Mouse (Mus musculus) CH12.LX (cell line): ENCODE data around the gene Pex11b. TPM values are rescaled to one million over a fixed set of nuclear protein-coding genes. Genes with fewer than 3 reads are reported as not detected.

Experiments used
- DNase-seq: peaks from one replicate; pipeline ENCODE4 v3.0.0-alpha.2; 2013; ENCODE audit errors: extremely low read depth
- H3K27ac ChIP-seq: 2 replicates; pipeline ENCODE4 v1.5.1; 2012; ENCODE audit warnings: low read depth, mild to moderate bottlenecking, control low read depth, moderate library complexity; ENCODE audit not compliant: insufficient read depth
- H3K27me3 ChIP-seq: replicated peaks from 2 replicates; pipeline ENCODE3; 2012; ENCODE audit warnings: inconsistent platforms
- H3K36me3 ChIP-seq, 2 experiments: replicated peaks in 1 of 2; 2 replicates each; pipeline versions ENCODE3 to v1.6.1; 2012; ENCODE audit warnings: inconsistent platforms in 1 of 2, low read length in 1 of 2, mild to moderate bottlenecking in 1 of 2, mixed read lengths in 1 of 2, moderate library complexity in 1 of 2; ENCODE audit not compliant: control insufficient read depth in 1 of 2, insufficient read depth in 1 of 2
- H3K4me1 ChIP-seq, 2 experiments: 2 replicates each; pipeline ENCODE4 v1.6.1; 2012; ENCODE audit warnings: inconsistent platforms in 1 of 2, moderate library complexity in 1 of 2; ENCODE audit not compliant: insufficient read depth in 2 of 2, control insufficient read depth in 1 of 2
- H3K4me2 ChIP-seq: 2 replicates; pipeline ENCODE4 v1.6.1; 2012; ENCODE audit warnings: low read depth, mild to moderate bottlenecking, control low read depth; ENCODE audit not compliant: poor library complexity, insufficient read depth, severe bottlenecking
- H3K4me3 ChIP-seq, 3 experiments: fragments of 150-350 bp in 1 of 3; sonication (generic) in 1 of 3; replicated peaks in 1 of 3; 2 replicates each; pipeline versions ENCODE3 to v1.5.1; 2011 to 2012; ENCODE audit warnings: low read depth in 2 of 3, low read length in 2 of 3, mild to moderate bottlenecking in 2 of 3, moderate library complexity in 2 of 3, control low read depth in 1 of 3, improper control_type of control experiment in 1 of 3, inconsistent platforms in 1 of 3, mixed read lengths in 1 of 3; ENCODE audit not compliant: poor library complexity in 1 of 3
- H3K79me2 ChIP-seq: replicated peaks from 2 replicates; pipeline ENCODE4 v1.6.1; 2012; ENCODE audit warnings: mild to moderate bottlenecking, moderate library complexity; ENCODE audit not compliant: control insufficient read depth, poor library complexity, insufficient read depth, severe bottlenecking; ENCODE audit errors: extremely low read depth
- H3K9ac ChIP-seq: 2 replicates; pipeline ENCODE4 v1.6.1; 2012; ENCODE audit warnings: low read depth, mild to moderate bottlenecking, control low read depth, moderate library complexity; ENCODE audit not compliant: insufficient read depth
- H3K9me3 ChIP-seq: replicated peaks from 2 replicates; pipeline ENCODE3; 2012; ENCODE audit warnings: low read length, inconsistent platforms, mixed read lengths
- BHLHE40 ChIP-seq: IDR thresholded peaks from 2 replicates; pipeline ENCODE4 v1.6.1; 2011; ENCODE audit warnings: mild to moderate bottlenecking, low read depth, low read length, improper control_type of control experiment
- CHD1 ChIP-seq: IDR thresholded peaks from 2 replicates; pipeline ENCODE4 v1.6.1; 2012; ENCODE audit warnings: low read depth, low read length, improper control_type of control experiment, inconsistent platforms
- CHD2 ChIP-seq: IDR thresholded peaks from 2 replicates; pipeline ENCODE4 v1.6.1; 2011; ENCODE audit warnings: low read length, improper control_type of control experiment
- CTCF ChIP-seq, 2 experiments: IDR thresholded peaks in 1 of 2; conservative IDR thresholded peaks in 1 of 2; 2 replicates each; pipeline ENCODE4 v1.5.1; 2011 to 2012; ENCODE audit warnings: low read depth in 2 of 2, low read length in 2 of 2, improper control_type of control experiment in 1 of 2, inconsistent platforms in 1 of 2, mild to moderate bottlenecking in 1 of 2, moderate library complexity in 1 of 2
- E2F4 ChIP-seq: IDR thresholded peaks from 2 replicates; pipeline ENCODE4 v1.6.1; 2011; ENCODE audit warnings: low read depth, low read length, improper control_type of control experiment; ENCODE audit not compliant: insufficient replicate concordance
- ELF1 ChIP-seq: IDR thresholded peaks from 2 replicates; pipeline ENCODE4 v1.6.1; 2014; ENCODE audit warnings: low read depth, mild to moderate bottlenecking, inconsistent platforms, low read length, improper control_type of control experiment
- EP300 ChIP-seq: IDR thresholded peaks from 2 replicates; pipeline ENCODE4 v1.6.1; 2011; ENCODE audit warnings: low read length, improper control_type of control experiment
- ETS1 ChIP-seq: conservative IDR thresholded peaks from 2 replicates; pipeline ENCODE4 v1.6.1; 2012; ENCODE audit warnings: low read depth, mild to moderate bottlenecking, inconsistent platforms, low read length, improper control_type of control experiment, moderate library complexity
- GABPA ChIP-seq: IDR thresholded peaks from 2 replicates; pipeline ENCODE4 v1.6.1; 2012; ENCODE audit warnings: low read depth, low read length, improper control_type of control experiment, inconsistent platforms; ENCODE audit not compliant: insufficient replicate concordance
- HCFC1 ChIP-seq: IDR thresholded peaks from 2 replicates; pipeline ENCODE4 v1.6.1; 2012; ENCODE audit warnings: low read depth, mild to moderate bottlenecking, inconsistent platforms, low read length, improper control_type of control experiment
- JUN ChIP-seq: IDR thresholded peaks from 2 replicates; pipeline ENCODE4 v1.6.1; 2011; ENCODE audit warnings: low read depth, mild to moderate bottlenecking, low read length, improper control_type of control experiment, moderate library complexity; ENCODE audit not compliant: insufficient read depth
- JUND ChIP-seq: conservative IDR thresholded peaks from 2 replicates; pipeline ENCODE4 v1.6.1; 2011; ENCODE audit warnings: low read depth, low read length, improper control_type of control experiment
- KAT2A ChIP-seq: IDR thresholded peaks from 2 replicates; pipeline ENCODE4 v1.6.1; 2012; ENCODE audit warnings: low read length, improper control_type of control experiment, inconsistent platforms; ENCODE audit not compliant: insufficient replicate concordance
- MAFK ChIP-seq: IDR thresholded peaks from 2 replicates; pipeline ENCODE4 v1.6.1; 2011; ENCODE audit warnings: low read length, improper control_type of control experiment; ENCODE audit not compliant: insufficient replicate concordance
- MAX ChIP-seq: IDR thresholded peaks from 2 replicates; pipeline ENCODE4 v1.6.1; 2011; ENCODE audit warnings: low read length, improper control_type of control experiment
- MAZ ChIP-seq: IDR thresholded peaks from 2 replicates; pipeline ENCODE4 v1.6.1; 2012; ENCODE audit warnings: low read depth, mild to moderate bottlenecking, inconsistent platforms, low read length, improper control_type of control experiment, moderate library complexity
- MEF2A ChIP-seq: IDR thresholded peaks from 2 replicates; pipeline ENCODE4 v1.6.1; 2014; ENCODE audit warnings: low read depth, mild to moderate bottlenecking, inconsistent platforms, low read length, improper control_type of control experiment, borderline replicate concordance
- MXI1 ChIP-seq: IDR thresholded peaks from 2 replicates; pipeline ENCODE4 v1.6.1; 2011; ENCODE audit warnings: mild to moderate bottlenecking, low read depth, low read length, improper control_type of control experiment
- MYC ChIP-seq: IDR thresholded peaks from 2 replicates; pipeline ENCODE4 v1.6.1; 2011; ENCODE audit warnings: low read depth, mild to moderate bottlenecking, improper control_type of control experiment, low read length
- NELFE ChIP-seq: IDR thresholded peaks from 2 replicates; pipeline ENCODE4 v1.6.1; 2011; ENCODE audit warnings: low read depth, low read length, improper control_type of control experiment
- NRF1 ChIP-seq: IDR thresholded peaks from 2 replicates; pipeline ENCODE4 v1.6.1; 2014; ENCODE audit warnings: low read depth, mild to moderate bottlenecking, inconsistent platforms, low read length, improper control_type of control experiment, moderate library complexity
- PAX5 ChIP-seq: IDR thresholded peaks from 2 replicates; pipeline ENCODE4 v1.6.1; 2012; ENCODE audit warnings: low read length, inconsistent platforms, mixed read lengths
- POLR2A ChIP-seq: IDR thresholded peaks from 2 replicates; pipeline ENCODE4 v1.6.1; 2011; ENCODE audit warnings: low read depth, mild to moderate bottlenecking, improper control_type of control experiment, low read length
- POLR2AphosphoS2 ChIP-seq: IDR thresholded peaks from 2 replicates; pipeline ENCODE4 v1.6.1; 2011; ENCODE audit warnings: low read depth, low read length, improper control_type of control experiment
- RAD21 ChIP-seq: IDR thresholded peaks from 2 replicates; pipeline ENCODE4 v1.6.1; 2011; ENCODE audit warnings: low read depth, mild to moderate bottlenecking, low read length, improper control_type of control experiment, moderate library complexity
- RCOR1 ChIP-seq: conservative IDR thresholded peaks from 2 replicates; pipeline ENCODE4 v1.6.1; 2012; ENCODE audit warnings: low read depth, mild to moderate bottlenecking, inconsistent platforms, low read length, improper control_type of control experiment
- SIN3A ChIP-seq: IDR thresholded peaks from 2 replicates; pipeline ENCODE4 v1.6.1; 2012; ENCODE audit warnings: low read length, improper control_type of control experiment, inconsistent platforms
- SMC3 ChIP-seq: IDR thresholded peaks from 2 replicates; pipeline ENCODE4 v1.6.1; 2011; ENCODE audit warnings: low read depth, low read length, improper control_type of control experiment
- TBP ChIP-seq: conservative IDR thresholded peaks from 2 replicates; pipeline ENCODE4 v1.6.1; 2011; ENCODE audit warnings: low read depth, low read length, improper control_type of control experiment
- TCF12 ChIP-seq: IDR thresholded peaks from 2 replicates; pipeline ENCODE4 v1.6.1; 2014; ENCODE audit warnings: low read depth, mild to moderate bottlenecking, inconsistent platforms, low read length, improper control_type of control experiment
- UBTF ChIP-seq: IDR thresholded peaks from 2 replicates; pipeline ENCODE4 v1.6.1; 2012; ENCODE audit warnings: low read depth, mild to moderate bottlenecking, inconsistent platforms, low read length, improper control_type of control experiment, moderate library complexity
- USF1 ChIP-seq: IDR thresholded peaks from 2 replicates; pipeline ENCODE4 v1.6.1; 2014; ENCODE audit warnings: low read depth, mild to moderate bottlenecking, inconsistent platforms, low read length, improper control_type of control experiment
- USF2 ChIP-seq: conservative IDR thresholded peaks from 2 replicates; pipeline ENCODE4 v1.6.1; 2011; ENCODE audit warnings: low read depth, low read length, improper control_type of control experiment
- ZC3H11A ChIP-seq: IDR thresholded peaks from 2 replicates; pipeline ENCODE4 v1.6.1; 2012; ENCODE audit warnings: low read depth, mild to moderate bottlenecking, inconsistent platforms, low read length, improper control_type of control experiment
- ZKSCAN1 ChIP-seq: IDR thresholded peaks from 2 replicates; pipeline ENCODE4 v1.6.1; 2012; ENCODE audit warnings: low read depth, inconsistent platforms, low read length, improper control_type of control experiment, borderline replicate concordance
- ZMIZ1 ChIP-seq: IDR thresholded peaks from 2 replicates; pipeline ENCODE4 v1.6.1; 2012; ENCODE audit warnings: low read depth, mild to moderate bottlenecking, inconsistent platforms, low read length, improper control_type of control experiment
- ZNF384 ChIP-seq: IDR thresholded peaks from 2 replicates; pipeline ENCODE4 v1.6.1; 2012; ENCODE audit warnings: low read depth, low read length, improper control_type of control experiment, inconsistent platforms
- dilution Hi-C: fragments of 300-500 bp; cut with MboI; formaldehyde crosslinking; loops from 2 replicates; pipeline ENCODE4 v1.14.3; 2020; ENCODE audit warnings: low sequenced_read_pairs; ENCODE audit not compliant: extremely low pct_unique_long_range_greater_than_20kb, extremely low pct_ligation_motif_present
- in situ Hi-C: fragments of 300-500 bp; cut with MboI; formaldehyde crosslinking; loops from 3 replicates; pipeline ENCODE4 v1.14.3; 2019; ENCODE audit warnings: low sequenced_read_pairs, low pct_ligation_motif_present, low pct_unique_long_range_greater_than_20kb, mixed read lengths
- polyA plus RNA-seq: library from polyadenylated mRNA; unstranded; fragments of >175 nt; gene quantifications from 2 replicates; pipeline ENCODE4 v1.2.1, GENCODE M21; 2012; ENCODE audit warnings: low read depth; ENCODE audit not compliant: insufficient read length
- total RNA-seq, 2 experiments: library from RNA; depleted of rRNA; stranded (reverse); fragments of 300-350 nt in 1 of 2; fragments of >200 nt in 1 of 2; gene quantifications; 2 replicates each; pipeline ENCODE4 v1.2.3; 2012 to 2014

Pex11b gene
- total and polyA plus RNA-seq, 3 experiments: 23.4 to 33.1 (median 27.9) TPM

- peak within 1 kb of the TSS; percentile 52 to 67 (median 61) for H3K4me3 ChIP-seq
- peak within 1 kb of the TSS; percentile 95 for H3K4me2 ChIP-seq
- peak; percentile 97 for DNase-seq
- no peaks in the 10 kb centered on the region for H3K79me2 ChIP-seq
- dilution Hi-C loops: no loop called here
- no peaks in the 10 kb centered on the region for H3K27me3 ChIP-seq
- peak within 1 kb of the TSS; percentile 41 for H3K27ac ChIP-seq
- in situ Hi-C loops: loop anchor here (5.0 kb wide), 1 partner anchor 38 kb away; no protein-coding TSS in a partner anchor
- H3K4me1 ChIP-seq: peaks cover 0 to 10% of the 10 kb centered on the region in 2 experiments; a peak in 1 of 4 replicates
- peaks cover 14% of the 10 kb centered on the region for H3K9me3 ChIP-seq
- H3K36me3 ChIP-seq: peaks cover 0 to 8% of the 10 kb centered on the region in 2 experiments
- H3K9ac ChIP-seq: peak within 1 kb of the TSS; percentile 85
- TF ChIP-seq PAX5: no peak
- no peak; the same call in 1 of the 2 replicates for TF ChIP-seq RAD21
- TF ChIP-seq RCOR1: no peak
- no peak for TF ChIP-seq ETS1
- TF ChIP-seq TCF12: peak; percentile 72; the same call in 1 of the 2 replicates
- TF ChIP-seq JUND: no peak
- 0 out of 2 replicates have a peak, but pooled peaks have one; percentile 46 for TF ChIP-seq MXI1
- no peak for TF ChIP-seq GABPA
- TF ChIP-seq ZMIZ1: peak; percentile 65; the same call in 1 of the 2 replicates
- TF ChIP-seq ZC3H11A: no peak
- no peak for TF ChIP-seq ZKSCAN1
- TF ChIP-seq JUN: no peak
- TF ChIP-seq MAFK: no peak
- peak; percentile 75; the same call in 1 of the 2 replicates for TF ChIP-seq CHD2
- 0 out of 2 replicates have a peak, but pooled peaks have one; percentile 12 for TF ChIP-seq EP300
- TF ChIP-seq MAX: peak; percentile 81
- TF ChIP-seq BHLHE40: no peak; the same call in 1 of the 2 replicates
- TF ChIP-seq ZNF384: no peak
- no peak for TF ChIP-seq SMC3
- peak; percentile 56; the same call in 1 of the 2 replicates for TF ChIP-seq MAZ
- TF ChIP-seq HCFC1: peak; percentile 40
- peak; percentile 75 for TF ChIP-seq POLR2A
- TF ChIP-seq E2F4: 0 out of 2 replicates have a peak, but pooled peaks have one; percentile 11
- no peak for TF ChIP-seq USF2
- peak; percentile 61 for TF ChIP-seq TBP
- peak in 1 of 2 experiments; percentile 38; a peak in 2 of 4 replicates for TF ChIP-seq CTCF (conservative IDR thresholded peaks at IDR 0.05 in 1 of 2, IDR thresholded peaks at IDR 0.05 in 1 of 2; ENCODE audit: low read depth in 2 of 2, low read length in 2 of 2)
- peak; percentile 0; the same call in 1 of the 2 replicates for TF ChIP-seq MEF2A
- peak; percentile 50; the same call in 1 of the 2 replicates for TF ChIP-seq POLR2AphosphoS2
- no peak for TF ChIP-seq USF1
- TF ChIP-seq SIN3A: peak; percentile 1; the same call in 1 of the 2 replicates
- TF ChIP-seq CHD1: no peak
- TF ChIP-seq NRF1: peak; percentile 66
- no peak for TF ChIP-seq KAT2A
- TF ChIP-seq UBTF: 0 out of 2 replicates have a peak, but pooled peaks have one; percentile 7
- TF ChIP-seq NELFE: peak; percentile 55
- peak; percentile 62 for TF ChIP-seq MYC
- peak; percentile 82 for TF ChIP-seq ELF1
These were observed 41.2 kb upstream of the Pex11b start, which contains the start of gene Polr3gl for GRCm38 (mm10) chr3:96593790-96594560. Polr3gl (minus strand) TSS chr3:96594181.
